Mouse (Mus musculus) fibroblast of lung, adult 2 months (primary cell): Measurements from ENCODE around the gene Leng9.
"Not testable (repeated sequence)": the region's sequence is repeated elsewhere in the genome, so short reads cannot be mapped to it uniquely, and the experiment has no call there.

Experiments
- DNase-seq: peaks from one replicate; pipeline ENCODE4 v3.0.0-alpha.2; 2011; ENCODE audit warnings: low read depth

The Leng9 gene

GRCm38 (mm10) chr7:4150059-4150541 lies at the start of gene Leng9:
TSS of gene Leng9 (minus strand) at chr7:4150374.
- DNase-seq: no peak

DNA sequence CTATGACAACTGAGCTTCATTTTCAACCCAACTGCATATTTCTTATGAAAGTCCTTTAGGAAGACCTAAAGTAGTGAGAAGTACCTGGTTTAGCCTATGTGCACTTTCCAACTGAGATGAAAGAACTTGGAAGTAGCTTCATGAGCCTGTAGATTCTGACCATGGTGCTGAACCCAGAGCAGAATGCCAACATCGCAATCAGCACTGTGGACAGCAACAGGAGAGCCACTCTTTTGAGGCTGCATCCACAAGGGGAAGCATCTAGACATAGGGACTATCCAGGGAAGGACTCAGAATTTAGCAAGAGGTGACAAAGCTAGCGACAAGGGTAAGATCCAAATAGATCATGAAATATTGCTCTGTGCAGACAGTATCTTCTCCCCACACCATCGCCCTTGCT lies 28.3 kb upstream of the Leng9 start:
- DNase-seq: no peak

DNA sequence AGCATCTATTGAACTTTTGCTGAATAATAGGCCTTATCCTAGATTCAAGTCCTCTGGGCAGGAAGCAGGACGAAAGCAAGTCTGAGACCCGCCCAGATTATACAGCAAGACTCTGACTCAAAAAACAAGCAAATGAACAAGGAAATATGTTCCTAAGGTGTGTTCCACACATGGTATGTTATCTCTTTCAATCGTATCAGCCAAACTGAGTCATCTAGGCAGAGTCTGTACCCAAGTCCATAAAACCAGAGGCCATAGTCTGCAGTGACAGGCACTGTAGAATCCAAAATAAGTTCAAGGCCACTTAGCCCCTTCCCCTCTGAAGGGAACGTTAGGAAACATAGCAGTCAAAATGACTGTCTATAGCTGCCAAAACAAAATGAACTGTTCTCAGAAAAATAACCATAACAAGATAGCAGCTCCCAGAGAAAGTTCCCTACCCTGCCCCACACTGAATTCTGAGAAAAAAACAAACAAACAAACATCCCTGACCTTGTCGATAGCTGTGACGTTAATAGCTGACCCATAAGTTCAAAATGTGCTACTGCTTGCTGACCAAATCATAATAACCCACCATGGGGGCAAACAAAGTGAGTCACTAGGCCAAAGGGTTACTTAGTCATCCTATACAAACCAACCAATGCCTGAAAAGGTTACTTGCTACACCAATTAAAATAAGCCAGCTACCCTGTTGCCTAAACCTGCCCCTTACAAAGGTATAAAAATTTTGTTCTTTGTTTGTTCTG lies 20.2 kb upstream of the Leng9 start:
- no peak for DNase-seq

- no peak for DNase-seq
Observed at GRCm38 (mm10) chr7:4167098-4167497, 16.9 kb upstream of the Leng9 start.

- no peak for DNase-seq
Observed at GRCm38 (mm10) chr7:4165286-4165685, 15.1 kb upstream of the Leng9 start.

DNA sequence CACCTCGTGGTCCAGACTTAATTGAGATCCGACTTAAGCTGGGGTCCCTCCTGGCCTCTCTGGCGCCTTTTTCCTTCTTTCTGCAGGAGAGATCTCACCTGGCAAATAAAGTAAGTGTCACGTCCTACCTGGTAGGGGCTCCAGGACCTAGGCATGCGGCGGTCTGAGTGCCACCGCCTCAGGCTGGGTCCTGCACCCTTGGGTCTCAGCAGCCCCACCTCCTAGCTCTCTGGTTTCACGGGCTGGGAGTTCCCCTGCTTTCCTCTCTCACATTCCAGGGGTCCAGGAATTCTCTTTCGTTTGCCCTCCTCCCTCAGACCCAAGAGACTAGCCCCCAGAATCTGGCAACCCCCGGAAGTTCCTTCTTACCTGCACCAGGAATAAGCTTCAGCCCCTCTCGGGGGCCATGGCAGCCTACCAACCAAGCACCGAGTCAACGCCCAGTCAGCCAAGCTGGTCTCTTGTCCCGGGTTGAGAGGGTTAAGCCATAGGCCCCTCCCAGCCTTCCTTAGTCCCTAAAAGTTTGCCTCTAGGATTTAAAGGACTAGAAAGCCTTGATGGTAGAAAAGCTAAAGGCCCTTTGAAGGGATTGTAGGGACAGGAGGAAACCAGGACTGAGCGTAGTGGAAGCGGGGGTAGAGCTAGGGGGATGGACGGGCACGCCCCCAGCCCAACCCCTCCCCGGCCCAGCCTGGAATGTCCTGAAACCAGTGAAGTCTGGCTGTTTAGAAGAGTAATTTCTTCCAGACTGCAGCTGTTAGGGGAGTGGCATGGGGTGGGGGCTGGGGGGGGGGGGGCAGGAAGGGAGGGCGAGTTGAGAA lies 14.1 kb upstream of the Leng9 start, which contains the start of gene Cdc42ep5:
Cdc42ep5 (minus strand) TSS at position 771 of the 821 bp plus-strand sequence.
- DNase-seq: no peak

GRCm38 (mm10) chr7:4163571-4164072 lies 13.4 kb upstream of the Leng9 start:
- no peak for DNase-seq

DNA sequence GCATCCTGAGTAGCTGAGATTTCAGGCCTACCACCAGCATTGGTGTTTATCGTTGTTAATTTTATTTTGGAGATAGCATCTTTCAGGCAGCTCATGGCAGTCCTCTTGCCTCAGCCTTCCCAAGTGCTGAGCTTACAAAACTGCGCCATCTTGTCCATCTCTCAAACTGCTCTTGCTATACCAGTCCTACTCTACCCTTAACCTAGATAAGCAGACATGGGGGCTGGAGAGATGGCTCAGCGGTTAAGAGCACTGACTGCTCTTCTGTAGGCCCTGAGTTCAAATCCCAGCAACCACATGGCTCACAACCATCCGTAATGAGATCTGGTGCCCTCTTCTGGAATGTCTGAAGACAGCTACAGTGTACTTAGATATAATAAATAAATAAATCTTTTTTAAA lies 11.4 kb upstream of the Leng9 start:
- DNase-seq: not testable (repeated sequence)

GRCm38 (mm10) chr7:4154976-4155375 lies 4.8 kb upstream of the Leng9 start:
- no peak for DNase-seq

DNA sequence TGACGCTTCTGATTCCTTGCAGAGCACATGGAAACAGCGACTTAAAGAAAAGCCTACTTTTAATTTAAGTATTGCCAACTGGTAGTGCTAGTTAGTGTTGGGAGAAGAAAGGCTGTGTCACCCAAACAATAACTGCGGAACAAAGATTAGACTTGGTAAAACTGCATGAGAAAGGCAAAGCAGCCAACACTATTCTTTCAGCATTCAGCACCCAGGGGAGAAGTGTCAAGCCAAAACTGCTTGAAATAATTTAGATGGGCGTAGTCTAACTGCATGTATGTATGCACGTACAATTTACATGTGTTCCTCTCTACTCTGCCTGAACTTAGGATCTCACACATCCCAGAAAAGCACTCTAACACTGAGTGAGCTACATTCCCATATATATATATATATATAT lies 4.2 kb upstream of the Leng9 start:
- DNase-seq: no peak

DNA sequence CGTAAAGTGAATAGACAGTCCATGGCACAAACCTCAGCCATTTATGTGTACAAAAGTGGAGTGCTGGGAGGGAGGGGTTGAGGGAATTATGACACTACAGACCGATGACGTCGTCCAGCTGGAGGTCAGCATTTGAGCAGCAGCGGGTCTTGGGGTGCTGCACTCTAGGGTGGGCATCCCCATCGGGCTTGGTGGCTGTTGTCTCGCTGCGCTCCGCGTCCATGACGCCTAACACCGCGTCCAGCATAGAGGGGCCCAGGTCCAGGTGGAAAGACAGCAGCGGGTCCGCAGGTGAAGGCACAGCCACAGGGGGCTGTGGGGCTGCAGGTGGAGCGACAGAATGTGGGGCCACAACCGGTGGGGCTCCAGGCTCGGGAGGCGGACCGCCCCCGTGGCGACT lies 1.1 kb upstream of the Leng9 start:
- no peak for DNase-seq

GRCm38 (mm10) chr7:4150811-4151221 lies 642 bp upstream of the Leng9 start:
- no peak for DNase-seq

GRCm38 (mm10) chr7:4149209-4150054 lies 742 bp downstream of the Leng9 start:
- DNase-seq: peak; percentile 66

DNA sequence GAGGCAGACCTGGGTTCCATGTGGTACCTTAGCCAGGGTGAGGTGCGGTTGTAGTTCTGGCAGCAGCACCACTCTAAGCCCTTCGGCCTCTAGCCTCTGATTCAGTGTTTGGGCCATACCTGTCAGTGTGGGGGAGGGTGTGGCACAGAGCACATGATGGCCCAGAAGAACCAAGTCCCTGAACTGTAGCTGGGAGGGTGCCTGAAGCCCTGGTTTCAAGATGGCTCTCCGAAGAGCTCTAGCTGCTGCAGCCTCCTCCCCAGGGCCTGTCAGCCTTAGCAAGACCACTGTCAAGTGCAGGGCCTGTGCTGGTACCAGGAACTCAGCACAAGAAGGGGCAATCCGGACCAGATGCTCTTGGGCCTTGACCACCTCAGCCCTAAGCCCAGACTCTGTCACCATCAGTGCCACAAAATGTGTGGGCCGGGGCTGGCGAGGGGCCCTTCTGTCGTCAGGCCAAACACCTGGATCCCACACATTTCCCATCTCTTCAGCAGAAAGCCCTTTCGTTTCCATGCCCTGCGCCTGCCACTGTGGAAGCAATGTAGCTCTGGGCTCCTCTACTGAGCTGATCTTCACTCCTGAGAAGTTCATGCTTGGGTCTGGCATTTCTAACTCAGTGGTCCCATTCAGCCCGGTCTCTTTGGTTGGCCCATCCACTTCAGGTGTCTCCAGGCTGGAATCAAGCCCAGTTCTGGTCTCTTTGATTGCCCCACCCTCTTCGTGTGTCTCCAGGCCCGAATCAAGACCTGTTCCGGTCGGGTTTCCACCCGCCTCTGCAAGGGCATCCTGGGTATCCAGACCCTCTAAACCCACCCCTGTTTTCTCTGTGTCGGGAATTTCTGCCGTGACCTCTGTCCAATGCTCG lies 1.6 kb downstream of the Leng9 start:
- DNase-seq: no peak

DNA sequence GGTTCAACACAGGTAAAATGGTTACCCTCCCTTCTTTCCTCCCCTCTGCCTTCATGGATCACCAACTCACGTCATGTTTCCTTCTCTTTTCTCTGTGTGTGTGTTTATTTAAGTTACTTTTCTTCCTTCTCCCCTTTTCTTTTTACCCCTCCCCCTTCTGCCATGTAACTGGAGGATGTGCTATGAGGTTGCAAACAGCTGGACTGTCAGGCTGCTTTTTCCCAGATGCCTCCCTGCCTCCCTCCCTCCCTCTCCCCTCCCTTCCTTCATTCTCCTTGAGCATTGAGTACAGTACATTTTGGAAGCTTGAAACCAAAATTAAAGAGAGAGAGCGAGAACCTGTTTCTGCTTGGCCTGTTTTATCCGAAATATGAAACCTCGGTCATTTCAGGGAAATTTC lies 2.3 kb downstream of the Leng9 start:
- no peak for DNase-seq

- no peak for DNase-seq
Observed at GRCm38 (mm10) chr7:4147371-4147770, 2.8 kb downstream of the Leng9 start.

DNA sequence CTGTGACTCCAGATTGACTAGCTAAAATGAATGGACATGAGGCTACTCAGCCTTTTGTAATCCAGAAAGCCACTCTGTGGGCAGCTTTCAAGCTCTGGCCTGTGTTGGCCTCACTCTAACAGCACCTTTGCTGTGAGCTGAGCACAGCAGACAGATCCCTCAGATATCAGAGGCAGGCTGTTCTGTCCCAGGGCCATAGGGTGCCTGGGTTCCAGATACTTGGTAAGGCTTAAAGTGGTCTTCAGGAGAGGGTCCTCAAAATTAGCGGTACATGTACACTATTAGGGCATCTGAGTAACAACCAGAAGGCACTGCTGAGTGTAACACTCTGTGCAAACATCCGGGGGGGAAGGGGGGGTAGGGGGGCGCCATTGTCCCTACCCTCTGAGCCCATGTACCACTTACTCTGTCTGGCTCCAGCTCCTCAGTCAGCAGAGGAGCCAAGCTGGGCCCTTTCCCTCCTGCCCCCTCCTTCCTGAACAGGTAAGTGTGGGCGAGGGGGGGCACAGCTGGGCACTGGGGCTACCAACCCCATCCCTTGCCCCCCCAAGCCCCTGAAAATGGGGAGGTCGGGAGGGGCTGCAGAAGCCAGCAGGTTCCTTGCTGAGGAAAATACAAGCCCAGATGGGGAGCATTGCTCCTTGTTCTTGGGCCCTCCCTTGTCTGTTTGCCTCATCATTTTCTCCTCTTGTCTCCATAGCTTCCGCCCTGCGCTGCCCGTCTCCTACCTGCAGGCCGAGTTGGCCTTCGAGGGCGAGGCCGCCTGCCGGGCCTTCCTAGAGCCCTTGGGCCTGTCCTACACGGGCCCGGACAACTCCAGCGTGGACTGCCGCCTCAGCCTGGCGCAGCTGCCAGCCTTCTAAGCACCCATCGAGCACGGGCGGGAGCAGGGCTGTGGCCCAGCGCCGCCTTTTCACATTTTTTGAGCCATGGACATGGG lies 3.7 kb downstream of the Leng9 start:
- no peak for DNase-seq

- no peak for DNase-seq
Observed at GRCm38 (mm10) chr7:4145552-4146190, 4.5 kb downstream of the Leng9 start.
